Mouse (Mus musculus): Measurements from ENCODE around the gene C2cd4c.

The C2cd4c gene

GRCm38 (mm10) chr10:79578891-79579290, 34.9 kb downstream of the C2cd4c start:
- DNase-seq (ENCODE audit: low spot score) = no peak

- no peak for DNase-seq (ENCODE audit: low spot score)
Measured at GRCm38 (mm10) chr10:79578276-79578675, 35.5 kb downstream of the C2cd4c start.

- DNase-seq (ENCODE audit: low spot score) = no peak
Measured at GRCm38 (mm10) chr10:79577376-79577775, 36.4 kb downstream of the C2cd4c start.

GRCm38 (mm10) chr10:79575754-79576153, 38.1 kb downstream of the C2cd4c start:
- no peak for DNase-seq (ENCODE audit: low spot score)

- DNase-seq (ENCODE audit: low spot score) = no peak
Measured at GRCm38 (mm10) chr10:79574796-79575195, 39.0 kb downstream of the C2cd4c start.

- DNase-seq (ENCODE audit: low spot score) = no peak
Measured at GRCm38 (mm10) chr10:79574350-79574749, 39.5 kb downstream of the C2cd4c start.

- no peak for DNase-seq (ENCODE audit: low spot score)
Measured at GRCm38 (mm10) chr10:79573611-79574010, 40.2 kb downstream of the C2cd4c start.

- no peak for DNase-seq (ENCODE audit: low spot score)
Measured at GRCm38 (mm10) chr10:79571314-79571713, 42.5 kb downstream of the C2cd4c start.

- no peak for DNase-seq (ENCODE audit: low spot score)
Measured at GRCm38 (mm10) chr10:79569921-79570320, 43.9 kb downstream of the C2cd4c start.

GRCm38 (mm10) chr10:79559716-79560115, 54.1 kb downstream of the C2cd4c start:
- DNase-seq (ENCODE audit: low spot score) = no peak

GRCm38 (mm10) chr10:79557496-79557895, 56.3 kb downstream of the C2cd4c start:
- no peak for DNase-seq (ENCODE audit: low spot score)

GRCm38 (mm10) chr10:79556951-79557350, 56.9 kb downstream of the C2cd4c start:
- no peak for DNase-seq (ENCODE audit: low spot score)

All from T-cell, adult 2 months (primary cell).